8 mouse cellular contexts compared by ENCODE assay signal in genomic region chr7:138396863-138397484, GRCm38 (mm10). TPM values are rescaled to one million over a fixed set of nuclear protein-coding genes. Genes with fewer than 3 reads are reported as not detected.
DNase-seq lines count a peak whose midpoint lies in the region; ATAC-seq and TF ChIP-seq lines count a peak whose summit lies in the region.

No protein-coding gene starts in this region.

- H3K4me2 ChIP-seq in lung, embryonic 15.5 days, result peak overlapping the region; percentile 94
- peak overlapping the region; percentile 86 for H3K4me2 ChIP-seq in heart, embryonic 13.5 days
- peak overlapping the region; percentile 99 for H3K4me2 ChIP-seq in kidney, embryonic 15.5 days
- H3K4me2 ChIP-seq in stomach, postnatal 0 days (replicated peaks; ENCODE audit: low read depth), result peak overlapping the region; percentile 60

- H3K4me3 ChIP-seq in lung, embryonic 15.5 days, result peak overlapping the region; percentile 44
- H3K4me3 ChIP-seq in heart, embryonic 13.5 days, result peak overlapping the region; percentile 56
- H3K4me3 ChIP-seq in kidney, embryonic 15.5 days (replicated peaks), result peak overlapping the region; percentile 59
- peak overlapping the region; percentile 35 for H3K4me3 ChIP-seq in stomach, postnatal 0 days (ENCODE audit: low read depth, low read length)

- H3K4me1 ChIP-seq in lung, embryonic 15.5 days, result peaks cover 15% of the 10 kb centered on the region
- H3K4me1 ChIP-seq in heart, embryonic 13.5 days, result peaks cover 15% of the 10 kb centered on the region
- H3K4me1 ChIP-seq in kidney, embryonic 15.5 days, result peaks cover 18% of the 10 kb centered on the region
- peaks cover 3% of the 10 kb centered on the region; the same call in 1 of the 2 replicates for H3K4me1 ChIP-seq in stomach, postnatal 0 days (replicated peaks; ENCODE audit: control insufficient read depth, insufficient read depth)

- TF ChIP-seq CTCF in stomach, postnatal 0 days (IDR thresholded peaks at IDR 0.05; ENCODE audit: low read depth), result no peak

- H3K27me3 ChIP-seq in lung, embryonic 15.5 days, result peaks cover 43% of the 10 kb centered on the region
- H3K27me3 ChIP-seq in heart, embryonic 13.5 days (replicated peaks), result peaks cover 66% of the 10 kb centered on the region
- H3K27me3 ChIP-seq in kidney, embryonic 15.5 days, result peaks cover 56% of the 10 kb centered on the region
- H3K27me3 ChIP-seq in stomach, postnatal 0 days (ENCODE audit: control insufficient read depth, insufficient read depth, low read length), result peaks cover 9% of the 10 kb centered on the region; the same call in 1 of the 2 replicates

- under 1% methylated on average over 41 of the region's 41 CpGs for WGBS in lung, embryonic 15.5 days
- under 1% methylated on average over 38 of the region's 41 CpGs for WGBS in heart, embryonic 13.5 days
- WGBS in kidney, embryonic 15.5 days, result under 1% methylated on average over 40 of the region's 41 CpGs
- WGBS in stomach, postnatal 0 days, result under 1% methylated on average over 29 of the region's 41 CpGs

- DNase-seq in lung, adult 18-20 months, result no peak
- peak; percentile 59 for DNase-seq in cerebellum, postnatal 10 days
- peak; percentile 60 for DNase-seq in lung, postnatal 10 days
- DNase-seq in stomach, postnatal 0 days (ENCODE audit: low spot score), result peak; percentile 70

- H3K9me3 ChIP-seq in lung, embryonic 15.5 days, result no peaks in the 10 kb centered on the region
- H3K9me3 ChIP-seq in heart, embryonic 13.5 days, result no peaks in the 10 kb centered on the region
- no peaks in the 10 kb centered on the region for H3K9me3 ChIP-seq in kidney, embryonic 15.5 days (replicated peaks)
- H3K9me3 ChIP-seq in stomach, postnatal 0 days (ENCODE audit: control insufficient read depth, low read length), result no peaks in the 10 kb centered on the region

- H3K36me3 ChIP-seq in lung, embryonic 15.5 days, result no peaks in the 10 kb centered on the region
- no peaks in the 10 kb centered on the region for H3K36me3 ChIP-seq in heart, embryonic 13.5 days
- no peaks in the 10 kb centered on the region for H3K36me3 ChIP-seq in kidney, embryonic 15.5 days
- no peaks in the 10 kb centered on the region for H3K36me3 ChIP-seq in stomach, postnatal 0 days (ENCODE audit: control insufficient read depth, insufficient read depth, low read length)

- no peak for ATAC-seq in lung, embryonic 15.5 days (ENCODE audit: borderline replicate concordance, extremely low read depth, low FRiP score, low TSS enrichment)
- ATAC-seq in heart, embryonic 13.5 days (ENCODE audit: extremely low read depth, insufficient number of reproducible peaks, low FRiP score, low TSS enrichment), result no peak
- ATAC-seq in kidney, embryonic 15.5 days (replicated peaks; ENCODE audit: low FRiP score), result peak; percentile 27; the same call in 1 of the 2 replicates
- ATAC-seq in stomach, postnatal 0 days (ENCODE audit: low FRiP score, low TSS enrichment), result no peak
- ATAC-seq in megakaryocyte-erythroid progenitor cell, adult 5-6 weeks (replicated peaks; ENCODE audit: low FRiP score, low TSS enrichment, poor library complexity, severe bottlenecking), result no peak

- no peak for TF ChIP-seq EP300 in stomach, postnatal 0 days (optimal IDR thresholded peaks at IDR 0.05)

- H3K9ac ChIP-seq in lung, embryonic 15.5 days, result no peak overlapping the region
- H3K9ac ChIP-seq in heart, embryonic 13.5 days, result no peak overlapping the region
- 0 out of 2 replicates have a peak overlapping the region, but pooled peaks have one; percentile 23 for H3K9ac ChIP-seq in kidney, embryonic 15.5 days
- H3K9ac ChIP-seq in stomach, postnatal 0 days (ENCODE audit: low read length), result no peak overlapping the region

- no peak overlapping the region for H3K27ac ChIP-seq in lung, embryonic 15.5 days
- H3K27ac ChIP-seq in heart, embryonic 13.5 days (replicated peaks), result no peak overlapping the region
- no peak overlapping the region for H3K27ac ChIP-seq in kidney, embryonic 15.5 days
- H3K27ac ChIP-seq in stomach, postnatal 0 days (replicated peaks), result no peak overlapping the region

RNA-seq across cellular contexts. Expression of gene Tcerg1l, which starts 0.6 kb away (rescaled TPM):
- polyA plus RNA-seq in lung, embryonic 15.5 days (2015; fragmentation: Nextera tagmentation; extraction: Ambion mirVana), result 0.62 and 0.73 TPM in 2 replicates
- 0.13 and 0.23 TPM in 2 replicates for polyA plus RNA-seq in heart, embryonic 13.5 days (2015; fragmentation: Nextera tagmentation; extraction: Ambion mirVana)
- 1.3 and 1.8 TPM in 2 replicates for polyA plus RNA-seq in kidney, embryonic 15.5 days (2015; fragmentation: Nextera tagmentation; extraction: Ambion mirVana)
- 0.18 and 0.19 TPM in 2 replicates for polyA plus RNA-seq in stomach, postnatal 0 days (2015; fragmentation: Nextera tagmentation; extraction: Ambion mirVana)
- total RNA-seq in megakaryocyte-erythroid progenitor cell, adult 5-6 weeks (2014; fragmentation: Nextera tagmentation), result not detected in 2 replicates
- not detected in 2 replicates for total RNA-seq in megakaryocyte-erythroid progenitor cell, adult 5-6 weeks (2017)

Comparison
In these comparisons a context has a peak if more than half of its experiments do, and no peak if none do; other contexts are left out.
1. DNase-seq: peak in cerebellum, postnatal 10 days (2 of 2), lung, postnatal 10 days (single experiment) and stomach, postnatal 0 days (single experiment); none in lung, adult 18-20 months (0 of 2).
2. Peak in every context shown above with its lines, with median percentiles within 50 percentile points of each other: H3K4me2 ChIP-seq and H3K4me3 ChIP-seq.